Mouse (Mus musculus) testis, adult 2 months (tissue): ENCODE measurements around the gene Brap. TPM values are rescaled to one million over a fixed set of nuclear protein-coding genes. Genes with fewer than 3 reads are reported as not detected.

Experiments
- H3K27ac ChIP-seq: fragments of 200-500 bp; 2 replicates; pipeline ENCODE4 v1.5.1; 2012; ENCODE audit warnings: low read depth, low read length; ENCODE audit not compliant: control insufficient read depth, insufficient read depth
- H3K27me3 ChIP-seq: fragments of 200-500 bp; 2 replicates; pipeline ENCODE4 v1.6.1; 2012; ENCODE audit warnings: mild to moderate bottlenecking, low read length, moderate library complexity; ENCODE audit not compliant: control insufficient read depth, insufficient read depth
- H3K36me3 ChIP-seq: fragments of 200-500 bp; 2 replicates; pipeline ENCODE4 v1.6.1; 2012; ENCODE audit warnings: mild to moderate bottlenecking, low read length; ENCODE audit not compliant: control insufficient read depth, insufficient read depth
- H3K4me1 ChIP-seq: fragments of 200-500 bp; 2 replicates; pipeline ENCODE4 v1.6.1; 2012; ENCODE audit warnings: low read length; ENCODE audit not compliant: control insufficient read depth, insufficient read depth
- H3K4me3 ChIP-seq: fragments of 200-500 bp; 2 replicates; pipeline ENCODE4 v1.5.1; 2012; ENCODE audit warnings: low read depth, mild to moderate bottlenecking, low read length, moderate library complexity, mixed read lengths; ENCODE audit not compliant: control insufficient read depth
- CTCF ChIP-seq: fragments of 200-500 bp; IDR thresholded peaks from 2 replicates; pipeline ENCODE4 v1.5.1; 2012; ENCODE audit warnings: low read depth, mild to moderate bottlenecking, inconsistent platforms, low read length, moderate library complexity; ENCODE audit not compliant: control insufficient read depth, insufficient read depth, insufficient replicate concordance
- POLR2A ChIP-seq: fragments of 200-500 bp; IDR thresholded peaks from 2 replicates; pipeline ENCODE4 v1.6.1; 2012; ENCODE audit warnings: low read depth, mild to moderate bottlenecking, inconsistent platforms, low read length, moderate library complexity; ENCODE audit not compliant: control insufficient read depth
- polyA plus RNA-seq: library from polyadenylated mRNA; depleted of rRNA; stranded (reverse); fragments of >200 nt; gene quantifications from 2 replicates; pipeline ENCODE4 v1.2.3, GENCODE M21; 2012; rRNA removed

The Brap gene
- polyA plus RNA-seq, 1 experiment = 116 TPM

DNA sequence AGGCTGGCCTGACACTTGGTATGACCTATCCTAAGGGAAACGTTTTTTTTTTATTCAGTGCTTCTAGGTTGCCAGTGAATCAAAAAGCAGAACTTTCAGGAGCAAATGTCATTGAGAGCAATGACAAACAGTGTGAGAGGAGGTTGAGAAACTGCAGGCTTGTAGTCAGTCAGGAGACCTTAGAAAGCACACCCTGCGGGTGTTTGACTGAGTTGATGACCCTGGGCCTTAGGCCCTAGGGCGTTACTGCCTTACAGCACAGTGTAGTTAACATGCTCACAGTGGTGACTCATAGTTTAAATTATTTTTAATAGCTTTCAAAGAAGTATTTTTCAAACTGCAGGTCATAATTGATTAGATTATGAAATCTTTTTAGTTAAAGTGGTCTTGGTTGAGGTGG lies 61.5 kb downstream of the Brap start:
- no peak for TF ChIP-seq POLR2A

DNA sequence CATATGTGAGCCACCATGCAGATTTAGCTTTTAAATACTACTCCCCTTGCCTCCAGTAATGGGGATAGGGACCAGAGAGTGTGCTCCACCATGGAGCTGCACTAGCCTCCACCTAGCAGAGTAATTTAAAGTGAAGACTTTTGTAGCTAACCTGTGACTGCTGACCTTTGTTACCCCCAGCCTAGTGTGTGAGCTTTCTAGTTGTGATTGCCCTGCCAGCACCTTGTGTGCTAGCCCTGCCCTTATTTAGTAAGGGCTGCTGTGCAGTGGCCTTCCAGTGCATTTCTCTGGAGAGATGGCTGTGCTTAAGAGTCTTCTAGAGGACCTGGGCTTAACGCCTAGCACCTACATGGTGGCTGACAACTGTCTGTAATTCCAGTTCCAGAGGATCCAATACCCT lies 64.3 kb downstream of the Brap start:
- no peak overlapping the region for H3K4me3 ChIP-seq
- no peak for TF ChIP-seq CTCF
- TF ChIP-seq POLR2A = no peak
- H3K36me3 ChIP-seq = no peaks in the 10 kb centered on the region; the same call in 1 of the 2 replicates
- no peaks in the 10 kb centered on the region for H3K4me1 ChIP-seq
- no peak overlapping the region for H3K27ac ChIP-seq
- H3K27me3 ChIP-seq = no peaks in the 10 kb centered on the region

More for the DNA sequence above, 61.5 kb downstream of the Brap start:
- Histone ChIP-seq H3K4me3 (no peak overlapping the region), H3K27me3 (no peaks in the 10 kb centered on the region), H3K36me3 (no peaks in the 10 kb centered on the region; the same call in 1 of the 2 replicates), H3K27ac (no peak overlapping the region), H3K4me1 (no peaks in the 10 kb centered on the region; the same call in 1 of the 2 replicates)

DNA sequence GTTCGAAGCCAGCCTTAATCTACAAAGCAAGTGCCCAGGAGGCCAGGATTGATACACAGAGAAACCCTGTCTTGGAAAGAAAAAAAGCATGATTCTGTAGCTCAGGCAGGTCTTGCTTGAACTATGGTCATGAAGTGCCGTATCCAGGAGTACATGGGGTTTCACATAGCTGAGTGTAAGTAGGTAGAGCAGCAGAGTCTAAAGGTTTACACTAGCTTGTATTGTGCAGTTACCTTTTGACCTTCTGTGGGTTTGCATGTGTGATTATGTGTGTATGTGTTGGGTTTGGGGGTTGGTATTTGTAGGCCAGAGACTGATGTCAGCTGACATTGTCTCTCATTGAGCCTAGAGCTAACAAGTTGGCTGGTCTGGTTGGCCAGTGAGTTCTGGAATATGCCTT lies 69.7 kb downstream of the Brap start:
- Histone ChIP-seq H3K36me3 (no peaks in the 10 kb centered on the region), H3K4me3 (no peak overlapping the region), H3K4me1 (no peaks in the 10 kb centered on the region), H3K27me3 (no peaks in the 10 kb centered on the region), H3K27ac (no peak overlapping the region)
- TF ChIP-seq POLR2A = no peak
- no peak for TF ChIP-seq CTCF

DNA sequence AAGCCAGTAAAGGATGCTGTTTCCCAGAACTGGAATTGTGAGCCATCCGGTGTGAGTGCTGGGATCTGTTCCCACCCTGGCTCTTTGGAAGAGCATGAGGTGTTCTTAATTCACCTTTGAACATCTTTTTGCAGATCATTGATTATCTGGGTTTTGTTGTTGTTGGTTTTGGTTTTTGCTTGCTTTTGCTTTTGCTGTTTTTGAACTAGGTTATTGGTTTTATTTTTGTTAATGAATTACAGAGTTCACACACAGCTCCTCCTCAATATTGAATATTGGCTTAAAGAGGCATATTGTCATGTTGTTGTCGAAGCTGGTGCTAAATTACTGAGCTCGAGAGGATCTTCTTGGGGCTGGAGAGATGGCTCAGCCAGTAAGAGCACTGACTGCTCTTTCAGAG lies 76.3 kb downstream of the Brap start:
- H3K4me3 ChIP-seq = no peak overlapping the region
- no peak for TF ChIP-seq POLR2A
- no peak for TF ChIP-seq CTCF
- H3K4me1 ChIP-seq = no peaks in the 10 kb centered on the region; the same call in 1 of the 2 replicates
- no peaks in the 10 kb centered on the region for H3K27me3 ChIP-seq
- no peak overlapping the region for H3K27ac ChIP-seq
- H3K36me3 ChIP-seq = no peaks in the 10 kb centered on the region

Other genes starting within 250 kb of the Brap start
- 60.5 and 63.9 TPM in 2 replicates for gene Tmem116, start 208.7 kb upstream of the Brap start, polyA plus RNA-seq
- 81.3 and 102 TPM in 2 replicates for gene Erp29, start 208.1 kb upstream of the Brap start, polyA plus RNA-seq
- gene Adam1b, start 157.1 kb upstream of the Brap start, polyA plus RNA-seq = 79.7 and 85.1 TPM in 2 replicates
- 138 and 140 TPM in 2 replicates for gene Adam1a, start 115.1 kb upstream of the Brap start, polyA plus RNA-seq
- 0.14 TPM in 1 of 2 replicates, not detected in the other for gene Gm42878, start 115.1 kb upstream of the Brap start, polyA plus RNA-seq
- gene Mapkapk5, start 114.7 kb upstream of the Brap start, polyA plus RNA-seq = 21.9 and 28.4 TPM in 2 replicates
- 154 and 177 TPM in 2 replicates for gene Aldh2, start 66.7 kb upstream of the Brap start, polyA plus RNA-seq
- 3.3 and 3.9 TPM in 2 replicates for gene Acad12, start 41.6 kb upstream of the Brap start, polyA plus RNA-seq
- 5.7 and 5.9 TPM in 2 replicates for gene Acad10, start within 50 bp of the Brap start, polyA plus RNA-seq
- 150 and 166 TPM in 2 replicates for gene Atxn2, start 50.8 kb downstream of the Brap start, polyA plus RNA-seq
- 95.0 and 105 TPM in 2 replicates for gene Sh2b3, start 177.1 kb downstream of the Brap start, polyA plus RNA-seq
- gene Pheta1, start 188.4 kb downstream of the Brap start, polyA plus RNA-seq = 9.9 and 11.6 TPM in 2 replicates